20 mouse cellular contexts compared by ENCODE assay signal in genomic region chr1:151997591-151997990, GRCm38 (mm10).
DNase-seq lines count a peak whose midpoint lies in the region; ATAC-seq and TF ChIP-seq lines count a peak whose summit lies in the region.
"Had no signal": no experiment of that assay in that cellular context is flagged by ENCODE, and none has a peak within 500 bp of the region (broad histone marks: within the 10 kb centered on the region; RNA-seq: fewer than 3 reads in every experiment).

No protein-coding gene starts in this region.

- peaks cover 36% of the 10 kb centered on the region for H3K4me1 ChIP-seq in bone marrow macrophage, adult 2 months (ENCODE audit: control insufficient read depth, insufficient read depth, low read length)

- no peak for TF ChIP-seq POLR2A in bone marrow macrophage, adult 2 months (IDR thresholded peaks at IDR 0.05; ENCODE audit: borderline replicate concordance, low read depth, low read length)

- H3K79me2 ChIP-seq in macrophage (ENCODE audit: inconsistent target) = no peaks in the 10 kb centered on the region

- H3K4me3 ChIP-seq in bone marrow macrophage, adult 2 months (ENCODE audit: insufficient read depth, low read length) = no peak overlapping the region
- H3K4me3 ChIP-seq in macrophage (ENCODE audit: inconsistent target) = no peak overlapping the region
- H3K4me3 ChIP-seq: embryonic facial prominence, embryonic 13.5 days; forebrain, embryonic 12.5 days; heart, adult 2 months; heart, embryonic 15.5 days; hindbrain, embryonic 10.5 days; hindbrain, embryonic 15.5 days had no signal

- peak; percentile 73 for ATAC-seq in neutrophil, adult 5-6 weeks (ENCODE audit: extremely low read depth, insufficient number of reproducible peaks, low FRiP score, poor library complexity, severe bottlenecking)
- ATAC-seq: forebrain, embryonic 16.5 days had no signal

- peak; percentile 8 for DNase-seq in A20 (ENCODE audit: low read depth, low spot score)
- DNase-seq in kidney, adult 18-20 months = no peak
- no peak for DNase-seq in layer of hippocampus, postnatal 25 days (ENCODE audit: extremely low spot score in 1 of 2, low spot score in 1 of 2)
- DNase-seq: adrenal gland, adult 8-10 months; adrenal gland, postnatal 36 days; cerebellum, adult 11-12 months; cerebellum, adult 9-10 months; cerebellum, postnatal 25 days; gastrocnemius, postnatal 14 days; heart, adult 2 months; heart, postnatal 14 days had no signal

- peak overlapping the region; percentile 72 for H3K27ac ChIP-seq in bone marrow macrophage, adult 2 months (ENCODE audit: insufficient read depth, low read depth, low read length)
- peak overlapping the region; percentile 55 for H3K27ac ChIP-seq in macrophage
- H3K27ac ChIP-seq: embryonic facial prominence, embryonic 13.5 days; forebrain, embryonic 12.5 days; heart, adult 2 months; heart, embryonic 15.5 days; hindbrain, embryonic 10.5 days; hindbrain, embryonic 15.5 days had no signal

- 14% methylated on average over 7 of the region's 7 CpGs for WGBS in macrophage (ENCODE audit: missing documents)

- TF ChIP-seq CTCF in bone marrow macrophage, adult 2 months (IDR thresholded peaks at IDR 0.05; ENCODE audit: low read depth, low read length) = no peak

- no peaks in the 10 kb centered on the region for H3K36me3 ChIP-seq in macrophage (ENCODE audit: inconsistent target)
- H3K36me3 ChIP-seq: embryonic facial prominence, embryonic 13.5 days; forebrain, embryonic 12.5 days; heart, embryonic 15.5 days; hindbrain, embryonic 15.5 days had no signal
